Mouse (Mus musculus): ENCODE measurements at regions not wholly inside any gene's neighbourhood (a gene's known extent, or its start where the extent isn't known, plus 50 kb on each side); places are given as distances from the start of the nearest gene placed in this dataset.

DNA sequence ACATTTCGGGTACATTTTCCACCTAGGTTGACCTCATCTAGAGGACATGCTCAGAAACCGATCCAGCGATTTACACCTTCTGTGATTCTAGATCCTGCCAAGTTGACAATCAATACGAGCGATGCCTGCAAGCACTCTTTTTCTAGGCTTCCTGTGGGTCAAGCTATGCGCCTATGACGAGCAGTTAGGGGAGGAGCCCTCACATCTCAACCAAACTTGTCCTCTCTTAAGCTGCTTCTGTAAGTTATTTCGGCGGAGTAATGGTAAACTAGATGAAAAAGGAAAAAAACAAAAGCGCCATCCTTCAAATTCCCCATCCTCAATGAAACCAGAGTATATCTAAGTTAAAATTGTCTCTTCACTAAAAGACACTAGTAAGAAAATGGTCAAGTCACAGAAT, 858.5 kb downstream of the Zfp704 start:
- DNase-seq, result no peak

DNA sequence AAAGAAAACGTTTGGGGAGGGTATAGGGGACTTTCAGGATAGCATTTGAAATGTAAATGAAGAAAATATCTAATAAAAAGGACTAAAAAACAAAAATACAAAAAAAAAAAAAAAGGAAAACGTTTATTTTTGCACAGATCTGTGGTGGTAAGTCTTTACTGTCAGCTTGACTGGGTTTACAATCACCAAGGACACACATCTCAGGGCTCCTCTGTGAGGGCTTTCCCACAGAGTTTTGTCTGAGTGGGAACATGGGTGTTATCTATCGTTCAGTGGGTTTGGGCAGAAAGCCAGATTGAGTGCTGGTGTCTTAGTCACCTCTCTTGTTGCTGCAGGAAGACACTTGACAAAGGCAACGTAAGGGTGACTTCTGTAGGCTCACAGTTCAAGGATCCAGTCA, 859.0 kb downstream of the Zfp704 start:
- no peak for DNase-seq

DNA sequence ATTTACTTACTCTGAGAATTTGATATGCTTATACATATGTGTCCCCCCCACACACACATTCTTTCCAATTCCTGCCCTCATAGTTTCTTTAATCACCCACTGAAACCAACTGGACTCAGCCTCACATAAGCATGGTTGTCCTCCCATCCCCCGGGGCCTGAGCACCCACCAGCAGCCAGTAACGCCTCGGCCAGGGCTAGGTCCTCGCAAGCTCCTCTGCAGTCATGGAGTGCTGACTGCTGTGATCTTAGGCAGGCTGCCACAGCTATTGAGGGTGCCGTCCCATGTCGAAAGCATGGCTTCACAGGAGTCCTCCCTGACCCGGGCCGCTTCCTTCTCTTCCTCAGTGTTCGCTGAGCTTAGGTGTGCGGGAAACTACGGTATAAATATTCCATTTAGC, 859.7 kb downstream of the Zfp704 start:
- no peak for DNase-seq

DNA sequence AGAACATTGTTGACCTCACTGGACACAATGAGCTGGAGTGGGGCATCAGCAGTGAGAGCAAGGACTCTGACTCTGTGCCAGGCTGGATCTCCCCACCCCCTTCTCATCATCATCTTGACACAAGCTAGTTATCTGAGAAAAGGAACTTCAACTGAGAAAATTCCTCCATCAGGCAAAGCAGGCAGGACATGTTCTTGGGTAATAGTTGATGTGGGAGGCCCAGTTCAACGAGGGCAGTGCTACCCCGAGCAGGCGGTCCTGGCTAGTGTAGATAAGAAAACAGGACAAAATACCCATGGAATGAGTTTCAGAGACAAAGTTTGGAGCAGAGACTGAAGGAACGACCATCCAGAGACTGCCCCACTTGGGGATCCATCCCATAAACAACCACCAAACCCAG, 862.7 kb downstream of the Zfp704 start:
- DNase-seq, result no peak

DNA sequence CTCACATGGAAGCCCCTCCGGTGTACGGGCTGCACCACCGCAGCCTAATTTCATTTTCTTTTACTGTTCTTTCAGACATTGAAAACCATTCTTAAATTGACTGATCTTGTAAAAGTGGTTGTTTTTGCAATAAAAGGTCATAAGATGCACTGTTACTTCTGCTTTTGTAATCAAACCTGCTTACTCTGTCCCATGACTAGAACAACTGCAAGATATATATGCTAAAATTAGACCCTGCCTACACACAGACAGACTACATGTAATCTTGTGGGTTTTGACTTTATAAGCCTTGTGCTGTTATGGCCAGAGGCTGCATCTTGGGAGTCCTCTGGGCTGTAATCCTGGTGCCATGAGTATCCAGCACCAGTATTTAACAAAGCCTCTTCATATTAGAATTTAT, 863.2 kb downstream of the Zfp704 start:
- no peak for DNase-seq

DNA sequence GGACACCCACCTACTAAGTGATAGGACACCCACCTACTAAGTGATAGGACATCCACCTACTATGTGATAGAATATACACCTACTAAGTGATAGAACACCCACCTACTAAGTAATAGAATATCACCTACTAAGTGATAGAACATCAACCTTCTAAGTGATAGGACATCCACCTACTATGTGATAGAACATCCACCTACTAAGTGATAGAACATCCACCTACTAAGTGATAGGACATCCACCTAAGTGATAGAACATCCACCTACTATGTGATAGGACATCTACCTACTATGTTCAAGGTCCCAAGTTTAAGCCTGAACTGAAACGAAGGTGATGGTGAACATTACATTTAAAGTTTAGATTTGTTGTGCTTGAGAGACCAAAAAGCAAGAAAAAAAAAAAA, 863.8 kb downstream of the Zfp704 start:
- DNase-seq, result no peak

DNA sequence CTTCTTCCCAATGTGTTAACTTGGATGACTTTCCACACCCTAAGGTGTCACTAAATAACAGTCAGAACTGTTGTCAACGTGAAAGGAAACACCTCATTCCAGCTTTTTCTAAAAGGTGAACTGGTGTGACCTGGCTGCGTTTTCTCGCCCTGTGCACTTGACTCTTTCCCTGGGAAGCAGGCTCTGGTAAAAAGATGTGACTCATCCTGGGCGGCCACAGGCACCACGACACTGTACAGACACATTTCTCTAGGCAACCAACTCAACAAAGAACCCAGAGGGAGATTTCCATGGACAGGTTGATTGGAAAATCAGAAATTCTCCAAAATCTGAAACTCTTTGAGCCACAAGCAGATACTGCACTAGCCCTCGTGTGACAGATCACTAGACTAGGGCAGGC, 865.0 kb downstream of the Zfp704 start:
- DNase-seq, result no peak

DNA sequence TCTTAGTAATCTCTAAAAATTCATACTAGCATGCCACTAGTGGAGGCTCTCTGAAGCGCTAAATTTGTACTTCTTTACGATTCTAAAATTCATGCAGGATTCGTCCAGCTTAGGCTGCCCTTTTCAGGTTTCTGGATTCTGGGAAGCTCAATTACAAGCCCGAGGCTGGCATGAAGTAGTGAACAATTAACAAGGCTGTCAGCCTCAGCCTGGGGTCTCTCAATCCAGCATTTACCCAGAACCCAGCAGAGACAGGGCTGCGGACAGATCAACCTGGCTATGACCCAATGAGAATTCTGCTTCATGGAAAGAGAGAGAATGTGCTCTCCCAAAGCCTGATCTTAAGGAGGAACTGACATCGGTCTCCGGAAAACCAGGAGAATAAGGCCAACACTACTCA, 866.2 kb downstream of the Zfp704 start:
- DNase-seq, result no peak

DNA sequence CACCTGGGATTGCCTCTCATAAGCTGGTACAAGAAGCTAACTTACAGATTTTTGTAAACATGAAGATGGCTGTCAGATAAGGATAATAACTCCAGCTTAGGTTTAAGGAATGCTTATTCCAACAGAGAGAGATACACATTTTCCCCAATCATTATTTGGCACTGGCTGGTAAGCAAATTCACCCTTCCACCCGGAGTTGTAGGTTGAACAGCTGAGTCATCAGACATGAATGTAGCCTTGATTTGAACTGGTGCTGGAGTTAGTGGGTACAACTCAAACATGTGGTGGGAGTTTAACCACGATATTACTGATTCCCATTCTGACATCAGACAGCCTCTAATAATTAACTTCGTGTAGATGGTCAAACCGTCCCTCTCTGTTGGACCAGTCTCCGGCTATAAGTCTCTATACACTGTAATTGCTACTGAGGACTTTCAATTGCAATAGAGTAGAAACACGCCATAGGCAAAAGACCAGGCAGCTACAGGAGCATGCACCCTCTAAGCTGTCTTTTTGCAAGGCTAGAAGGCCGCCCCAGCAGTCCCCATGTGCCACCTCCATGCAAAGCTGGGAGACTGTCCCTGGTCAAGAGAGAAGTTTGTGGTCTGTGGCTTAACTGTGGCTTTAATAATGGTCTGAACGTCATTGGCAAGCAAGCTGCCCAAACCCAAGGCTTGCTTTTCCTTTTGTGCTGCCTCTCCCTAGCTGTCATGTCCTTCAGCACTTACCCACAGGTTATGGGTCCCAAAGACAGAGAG, 868.4 kb downstream of the Zfp704 start:
- no peak for DNase-seq

DNA sequence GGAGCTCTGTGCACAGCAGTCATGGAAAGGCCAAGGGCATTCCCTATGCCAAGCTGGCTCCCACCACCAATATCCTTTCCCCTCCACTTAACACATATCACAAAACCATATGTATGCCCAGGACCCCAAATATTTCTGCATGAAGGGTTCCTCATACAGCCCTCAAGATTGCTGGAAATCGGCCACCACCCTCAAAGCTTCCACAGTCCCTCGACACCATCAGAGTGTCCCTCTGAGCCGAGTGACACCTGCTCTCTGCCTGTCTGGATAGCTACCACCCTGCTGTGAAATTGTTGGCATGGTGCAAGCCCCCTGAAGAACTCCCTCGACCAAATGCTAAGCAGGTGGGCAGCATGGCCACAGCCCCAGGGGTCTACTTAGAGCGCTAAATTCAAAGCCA, 869.2 kb downstream of the Zfp704 start:
- DNase-seq, result no peak

DNA sequence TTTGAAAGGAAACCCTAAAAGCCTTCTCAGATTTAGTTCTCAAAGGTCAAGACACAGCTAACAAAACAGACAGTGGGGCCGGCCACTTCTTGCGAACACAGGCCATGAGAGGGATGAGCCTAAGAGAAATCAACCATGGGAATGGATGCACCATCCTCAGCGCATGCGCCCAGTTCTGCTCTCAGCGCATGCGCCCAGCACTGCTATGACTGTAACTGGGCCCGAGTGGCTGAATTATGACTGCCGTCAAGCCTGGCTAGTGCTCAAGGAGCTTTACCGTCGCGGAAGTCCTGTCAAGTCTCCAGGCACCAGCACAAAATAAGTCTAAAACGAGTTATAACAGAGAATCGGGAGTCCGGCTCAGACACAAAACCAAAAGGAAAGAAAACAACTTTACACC, 870.6 kb downstream of the Zfp704 start:
- no peak for DNase-seq

DNA sequence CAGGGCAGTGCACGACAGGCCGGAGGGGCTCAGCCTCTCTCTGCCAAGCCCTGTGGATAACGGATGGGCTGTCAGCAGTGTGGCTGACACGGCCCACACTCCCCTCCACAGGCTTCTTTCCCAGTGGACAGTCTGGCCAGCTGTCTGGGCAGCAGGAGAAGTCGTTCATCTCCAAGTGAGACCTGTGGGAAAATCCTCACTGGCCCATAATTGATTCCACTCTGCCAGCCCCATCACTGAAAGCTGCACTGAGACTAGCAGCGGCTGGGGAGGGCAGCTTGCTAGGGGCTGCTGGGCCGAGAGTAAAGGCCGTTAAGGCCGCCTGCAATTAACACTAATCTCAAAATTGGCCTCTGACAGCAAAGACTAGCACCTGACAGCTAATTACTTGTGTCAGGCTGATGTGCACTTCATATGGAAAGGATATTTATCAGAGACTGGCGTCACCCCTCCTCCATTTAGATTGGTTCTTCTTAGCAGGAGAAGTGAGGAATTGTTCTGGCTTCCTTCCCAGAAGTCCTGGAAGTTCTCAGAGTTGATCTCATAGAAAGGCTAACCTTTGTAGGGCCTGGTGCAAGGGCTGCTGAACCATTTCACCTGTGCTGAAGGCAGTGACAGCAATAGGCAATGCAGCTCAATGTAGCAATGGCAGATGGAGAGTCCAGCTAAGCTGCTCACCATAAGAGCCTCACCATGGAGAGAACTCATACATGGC, 873.5 kb downstream of the Zfp704 start:
- DNase-seq, result no peak

DNA sequence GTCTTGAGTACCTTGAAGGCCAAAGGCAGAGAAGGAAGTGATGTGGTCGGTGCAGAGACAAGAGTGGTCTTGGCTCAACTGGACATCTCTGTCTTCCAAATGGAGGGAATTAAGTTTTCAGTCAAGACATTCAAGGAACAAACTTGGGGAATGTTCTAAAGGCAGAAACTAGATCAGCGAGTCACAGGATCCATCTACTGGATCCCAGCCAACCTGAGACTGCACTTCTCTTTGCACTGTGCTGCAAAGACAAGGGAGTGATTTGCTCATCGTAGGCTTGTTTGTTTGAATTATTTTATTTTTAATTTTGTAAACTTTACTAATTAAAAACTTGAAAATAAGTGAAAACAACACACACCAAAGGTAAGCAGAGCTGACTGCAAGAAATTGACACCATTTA, 875.8 kb downstream of the Zfp704 start:
- no peak for DNase-seq

DNA sequence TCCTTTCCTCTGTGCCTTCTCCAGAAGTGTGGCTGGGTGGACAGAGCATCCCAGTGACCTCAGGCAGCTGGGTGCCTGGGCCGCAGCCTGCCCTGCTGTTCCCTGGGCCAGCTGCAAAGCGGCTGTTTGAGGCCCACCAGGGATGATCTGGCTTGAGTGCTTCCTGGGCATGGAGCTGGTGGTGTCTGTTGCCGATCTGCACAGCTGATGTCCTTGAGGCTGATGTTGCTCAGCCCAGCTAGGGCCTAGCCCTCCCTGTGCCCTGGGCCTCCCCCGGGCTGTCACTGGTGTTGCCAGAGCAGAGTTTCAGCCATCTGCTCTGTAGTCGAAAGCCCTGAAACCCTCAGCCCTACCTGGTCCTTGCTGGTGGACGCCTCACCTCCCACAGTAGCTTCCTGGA, 878.5 kb downstream of the Zfp704 start:
- no peak for DNase-seq

DNA sequence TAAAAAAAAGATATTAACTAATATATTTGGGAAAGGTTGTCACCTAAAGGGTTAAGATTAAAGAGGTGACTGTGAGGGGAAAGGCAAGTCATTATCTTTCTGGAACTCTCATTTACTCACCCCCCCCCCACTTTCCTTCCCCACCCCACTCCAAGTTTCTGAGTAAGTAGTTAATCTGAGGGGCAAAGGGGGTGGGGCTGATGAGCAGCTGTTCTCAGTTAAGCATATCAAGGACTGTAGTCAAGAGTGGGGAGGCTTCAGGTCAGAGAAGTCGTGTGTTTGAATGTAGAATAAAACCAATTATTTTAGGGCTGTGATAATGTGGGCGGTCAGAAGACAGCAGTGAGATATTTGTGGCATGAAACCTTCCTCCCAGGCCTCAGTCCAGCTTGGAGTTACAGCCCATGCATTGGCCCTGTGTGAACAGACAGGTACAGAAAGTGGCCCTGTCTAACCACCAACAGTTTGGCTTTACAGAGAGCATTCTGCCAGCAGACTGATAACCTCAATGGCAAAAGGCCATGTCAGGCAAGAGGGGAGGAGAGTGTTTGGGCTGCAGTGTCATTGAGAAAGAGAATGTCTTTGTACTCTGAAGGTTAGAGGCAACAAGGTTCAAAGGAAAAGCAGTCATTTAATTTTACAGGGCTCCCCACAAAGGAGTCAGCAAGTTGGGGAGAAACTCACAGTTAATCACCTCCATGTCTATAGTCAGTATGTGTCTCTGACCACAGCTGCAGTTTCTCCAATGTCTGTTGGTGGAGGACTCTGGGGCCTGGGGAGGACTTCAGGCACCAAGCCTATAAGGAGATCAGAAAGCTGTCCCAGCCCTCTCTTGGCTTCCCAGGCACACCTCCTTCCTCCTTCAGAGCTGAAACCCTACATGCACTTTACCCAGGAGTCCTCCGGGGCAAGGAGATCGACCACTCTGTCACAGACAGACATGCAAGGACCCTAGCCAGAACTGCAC, 888.0 kb downstream of the Zfp704 start:
- no peak for DNase-seq

DNA sequence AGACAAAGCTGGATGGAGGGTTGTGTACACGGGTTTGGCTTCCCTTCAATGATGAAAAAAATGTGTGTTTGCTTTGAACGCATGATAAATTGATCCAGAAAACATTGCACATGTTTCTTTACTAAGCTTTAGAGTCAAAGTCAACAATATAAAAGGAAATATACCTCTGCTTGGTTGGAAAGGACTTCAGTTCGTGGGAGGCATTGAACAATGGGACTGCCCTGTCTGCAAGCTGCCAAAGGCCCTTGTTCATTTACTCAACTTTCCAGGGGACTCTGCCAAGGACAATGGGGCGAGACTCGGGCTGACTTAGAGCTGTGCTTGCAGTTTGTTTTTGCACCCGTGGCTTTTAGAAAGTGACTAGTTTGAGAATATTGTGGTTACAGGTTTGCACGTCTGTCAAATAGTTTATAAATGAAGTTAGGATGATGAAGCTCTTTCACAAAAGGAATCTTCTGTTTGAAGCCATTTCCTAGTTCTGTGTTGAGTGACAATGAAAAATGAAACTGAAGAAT, 889.2 kb downstream of the Zfp704 start:
- DNase-seq, result no peak

DNA sequence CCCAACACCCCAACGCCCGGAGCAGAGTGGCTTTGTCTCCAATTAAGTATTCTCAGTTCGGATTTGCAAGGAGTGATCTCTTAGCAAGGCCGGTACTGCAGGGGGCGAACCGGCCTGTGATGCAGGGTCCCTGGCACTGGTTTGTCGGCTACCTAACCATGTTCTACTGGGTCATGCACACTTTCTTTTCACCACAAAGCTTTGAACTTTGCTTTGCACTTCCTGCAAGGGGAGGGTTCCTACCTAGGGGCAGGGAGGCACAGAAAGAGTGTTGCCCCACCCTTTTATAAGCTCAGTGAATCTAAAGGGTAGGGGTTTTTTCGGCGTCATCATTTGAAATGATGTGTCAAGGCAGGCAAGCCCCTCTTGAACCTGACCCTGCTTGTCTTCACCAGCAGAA, 891.7 kb downstream of the Zfp704 start:
- no peak for DNase-seq

DNA sequence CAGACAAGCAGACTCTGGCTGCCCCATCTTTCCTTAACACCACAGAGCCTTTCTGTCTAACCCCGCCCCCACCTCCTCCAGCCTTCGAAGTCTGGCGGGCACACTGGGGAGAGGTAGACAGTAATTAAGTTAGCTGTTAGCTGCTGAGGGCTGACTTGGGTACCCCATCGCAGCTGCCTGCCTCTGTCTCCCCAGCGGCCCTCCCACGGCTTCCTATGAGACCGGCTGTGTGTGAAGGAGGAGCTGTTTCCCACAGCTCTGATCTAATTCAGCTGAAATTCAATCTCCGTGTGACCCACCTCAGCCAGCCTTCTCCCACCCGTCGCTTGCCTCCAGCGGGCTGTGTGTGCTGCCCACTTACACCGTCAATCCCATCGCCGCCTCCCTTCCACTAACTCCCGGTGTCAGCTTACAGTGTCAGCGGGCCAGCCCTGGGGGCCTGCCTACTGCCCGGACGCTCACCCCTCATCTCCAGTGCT, 892.5 kb downstream of the Zfp704 start:
- peak; percentile 42 for DNase-seq

Measured in right cerebral cortex, postnatal 25 days (tissue).